9 mouse cellular contexts compared by ENCODE assay signal in genomic region chr8:122344219-122344618, GRCm38 (mm10). TPM values are rescaled to one million over a fixed set of nuclear protein-coding genes. Genes with fewer than 3 reads are reported as not detected.
DNase-seq lines count a peak whose midpoint lies in the region; ATAC-seq and TF ChIP-seq lines count a peak whose summit lies in the region.
"Had no signal": no experiment of that assay in that cellular context is flagged by ENCODE, and none has a peak within 500 bp of the region (broad histone marks: within the 10 kb centered on the region; RNA-seq: fewer than 3 reads in every experiment).

No protein-coding gene starts in this region.

- no peak for TF ChIP-seq CTCF in lung, postnatal 0 days (IDR thresholded peaks at IDR 0.05)
- no peak for TF ChIP-seq CTCF in olfactory bulb, adult 2 months (IDR thresholded peaks at IDR 0.05; ENCODE audit: insufficient read depth, low read depth, low read length)

- no peak overlapping the region for H3K9ac ChIP-seq in forebrain, embryonic 16.5 days (replicated peaks; ENCODE audit: low read depth, low read length)
- H3K9ac ChIP-seq in lung, postnatal 0 days (replicated peaks; ENCODE audit: low read depth), result no peak overlapping the region
- no peak overlapping the region for H3K9ac ChIP-seq in intestine, embryonic 14.5 days (ENCODE audit: low read length)

- H3K27ac ChIP-seq in forebrain, embryonic 10.5 days, result no peak overlapping the region; the same call in 1 of the 2 replicates
- H3K27ac ChIP-seq in forebrain, embryonic 16.5 days (ENCODE audit: low read length), result no peak overlapping the region
- H3K27ac ChIP-seq in lung, postnatal 0 days (ENCODE audit: low read length), result no peak overlapping the region
- no peak overlapping the region for H3K27ac ChIP-seq in intestine, embryonic 14.5 days (ENCODE audit: low read depth)
- H3K27ac ChIP-seq in olfactory bulb, adult 2 months (ENCODE audit: insufficient read depth, low read depth, low read length), result peak overlapping the region; percentile 58

- no peaks in the 10 kb centered on the region for H3K36me3 ChIP-seq in forebrain, embryonic 10.5 days (replicated peaks)
- H3K36me3 ChIP-seq in forebrain, embryonic 16.5 days (ENCODE audit: control insufficient read depth, insufficient read depth), result no peaks in the 10 kb centered on the region
- H3K36me3 ChIP-seq in lung, postnatal 0 days (ENCODE audit: insufficient read depth, low read length), result no peaks in the 10 kb centered on the region
- no peaks in the 10 kb centered on the region for H3K36me3 ChIP-seq in intestine, embryonic 14.5 days (ENCODE audit: control insufficient read depth, insufficient read depth, low read length)

- H3K9me3 ChIP-seq in forebrain, embryonic 10.5 days, result no peaks in the 10 kb centered on the region
- no peaks in the 10 kb centered on the region for H3K9me3 ChIP-seq in forebrain, embryonic 16.5 days (ENCODE audit: control insufficient read depth, low read length)
- H3K9me3 ChIP-seq in lung, postnatal 0 days (ENCODE audit: low read length), result no peaks in the 10 kb centered on the region
- H3K9me3 ChIP-seq in intestine, embryonic 14.5 days (ENCODE audit: control insufficient read depth, low read length), result no peaks in the 10 kb centered on the region

- no peak for ATAC-seq in forebrain, embryonic 16.5 days
- ATAC-seq in lung, postnatal 0 days, result peak; percentile 52
- ATAC-seq in intestine, embryonic 14.5 days (replicated peaks; ENCODE audit: low FRiP score, low TSS enrichment, low read depth), result peak; percentile 56

- no peak overlapping the region for H3K4me2 ChIP-seq in forebrain, embryonic 16.5 days (ENCODE audit: low read length)
- H3K4me2 ChIP-seq in lung, postnatal 0 days (replicated peaks; ENCODE audit: low read depth, low read length), result no peak overlapping the region; the same call in 1 of the 2 replicates
- H3K4me2 ChIP-seq in intestine, embryonic 14.5 days (ENCODE audit: low read length), result 0 out of 2 replicates have a peak overlapping the region, but pooled peaks have one; percentile 42

- H3K4me3 ChIP-seq in forebrain, embryonic 10.5 days, result peak overlapping the region; percentile 49; the same call in 1 of the 2 replicates
- H3K4me3 ChIP-seq in forebrain, embryonic 16.5 days (replicated peaks; ENCODE audit: low read length), result no peak overlapping the region
- no peak overlapping the region for H3K4me3 ChIP-seq in lung, postnatal 0 days (ENCODE audit: low read depth, low read length)
- H3K4me3 ChIP-seq in intestine, embryonic 14.5 days (ENCODE audit: low read depth, low read length), result no peak overlapping the region; the same call in 1 of the 2 replicates
- peak overlapping the region; percentile 15 for H3K4me3 ChIP-seq in olfactory bulb, adult 2 months (ENCODE audit: insufficient read depth, low read depth, low read length)

- no peak for DNase-seq in forebrain, embryonic 10.5 days (ENCODE audit: extremely low spot score, low spot score)
- DNase-seq in lung, postnatal 0 days (ENCODE audit: low spot score), result peak; percentile 42
- DNase-seq in lung, postnatal 10 days, result no peak
- DNase-seq in intestine, embryonic 14.5 days (ENCODE audit: low spot score), result no peak
- no peak for DNase-seq in B cell, adult 2 months
- no peak for DNase-seq in thymus, postnatal 14 days
- DNase-seq: kidney, adult 11 months had no signal

- peaks cover 84% of the 10 kb centered on the region for H3K27me3 ChIP-seq in forebrain, embryonic 10.5 days (ENCODE audit: poor library complexity, severe bottlenecking)
- H3K27me3 ChIP-seq in forebrain, embryonic 16.5 days (replicated peaks; ENCODE audit: control insufficient read depth, insufficient read depth, low read length), result peaks cover 26% of the 10 kb centered on the region
- no peaks in the 10 kb centered on the region for H3K27me3 ChIP-seq in lung, postnatal 0 days (replicated peaks; ENCODE audit: insufficient read depth, low read length)
- H3K27me3 ChIP-seq in intestine, embryonic 14.5 days (replicated peaks; ENCODE audit: control insufficient read depth, insufficient read depth, low read length), result peaks cover 13% of the 10 kb centered on the region

- no peak for TF ChIP-seq EP300 in lung, postnatal 0 days (IDR thresholded peaks at IDR 0.05)

- TF ChIP-seq POLR2A in olfactory bulb, adult 2 months (IDR thresholded peaks at IDR 0.05; ENCODE audit: insufficient read depth, low read depth, low read length), result no peak

- peaks cover 28% of the 10 kb centered on the region for H3K4me1 ChIP-seq in forebrain, embryonic 10.5 days
- H3K4me1 ChIP-seq in forebrain, embryonic 16.5 days (replicated peaks; ENCODE audit: control insufficient read depth, insufficient read depth, low read length), result peaks cover 24% of the 10 kb centered on the region
- peaks cover 8% of the 10 kb centered on the region; the same call in 1 of the 2 replicates for H3K4me1 ChIP-seq in lung, postnatal 0 days (ENCODE audit: insufficient read depth, low read depth, low read length)
- peaks cover 19% of the 10 kb centered on the region for H3K4me1 ChIP-seq in intestine, embryonic 14.5 days (replicated peaks; ENCODE audit: control insufficient read depth, insufficient read depth, low read length)
- H3K4me1 ChIP-seq in olfactory bulb, adult 2 months (ENCODE audit: control insufficient read depth, insufficient read depth, low read length), result peaks cover 41% of the 10 kb centered on the region

- WGBS in forebrain, embryonic 10.5 days, result 0% methylated on average over 2 of the region's 5 CpGs
- WGBS in forebrain, embryonic 16.5 days, result 12% methylated on average over 2 of the region's 5 CpGs
- 0% methylated on average over 2 of the region's 5 CpGs for WGBS in lung, postnatal 0 days
- 4% methylated on average over 2 of the region's 5 CpGs for WGBS in intestine, embryonic 14.5 days
- WGBS in olfactory bulb, adult 2 months, result 8% methylated on average over 3 of the region's 5 CpGs

RNA-seq across cellular contexts. Expression of gene Trhr2, which starts 16.3 kb away (rescaled TPM):
- polyA plus RNA-seq in forebrain, embryonic 10.5 days (2016; fragmentation: Nextera tagmentation; extraction: Ambion mirVana), result not detected in 2 replicates
- not detected in 2 replicates for polyA plus RNA-seq in forebrain, embryonic 16.5 days (2015; fragmentation: Nextera tagmentation; extraction: Ambion mirVana)
- polyA plus RNA-seq in lung, postnatal 0 days (2015; fragmentation: Nextera tagmentation; extraction: Ambion mirVana), result not detected in 2 replicates
- polyA plus RNA-seq in intestine, embryonic 14.5 days (2014; fragmentation: Nextera tagmentation; extraction: Ambion mirVana), result not detected in 2 replicates
- polyA plus RNA-seq in olfactory bulb, adult 2 months (2012; ENCODE audit: insufficient read depth, insufficient read length, low replicate concordance, missing spikeins), result not detected in 2 replicates

RNA-seq across cellular contexts. Expression of gene Zc3h18, which starts 32.2 kb away (rescaled TPM):
- 73.2 and 81.1 TPM in 2 replicates for polyA plus RNA-seq in forebrain, embryonic 10.5 days (2016; fragmentation: Nextera tagmentation; extraction: Ambion mirVana)
- polyA plus RNA-seq in forebrain, embryonic 16.5 days (2015; fragmentation: Nextera tagmentation; extraction: Ambion mirVana), result 44.7 and 47.5 TPM in 2 replicates
- polyA plus RNA-seq in lung, postnatal 0 days (2015; fragmentation: Nextera tagmentation; extraction: Ambion mirVana), result 20.2 and 22.2 TPM in 2 replicates
- polyA plus RNA-seq in intestine, embryonic 14.5 days (2014; fragmentation: Nextera tagmentation; extraction: Ambion mirVana), result 37.0 and 38.6 TPM in 2 replicates
- polyA plus RNA-seq in olfactory bulb, adult 2 months (2012; ENCODE audit: insufficient read depth, insufficient read length, low replicate concordance, missing spikeins), result not detected in 2 replicates

Comparison
In these comparisons a context has a peak if more than half of its experiments do, and no peak if none do; other contexts are left out.
1. H3K4me3 ChIP-seq: peak in forebrain, embryonic 10.5 days (single experiment) and olfactory bulb, adult 2 months (single experiment); none in forebrain, embryonic 16.5 days (single experiment), lung, postnatal 0 days (single experiment) and intestine, embryonic 14.5 days (single experiment).